Comparison of ENCODE assay signal across 8 mouse cellular contexts in genomic region chr7:126823202-126823711, GRCm38 (mm10). TPM values are rescaled to one million over a fixed set of nuclear protein-coding genes. Genes with fewer than 3 reads are reported as not detected.
A peak's percentile ranks its signal among the peaks of the same experiment; 100 is the strongest.
DNase-seq lines count a peak whose midpoint lies in the region; ATAC-seq lines count a peak whose summit lies in the region.

No protein-coding gene starts in this region.

- no peak overlapping the region for H3K9ac ChIP-seq in kidney, embryonic 15.5 days
- peak overlapping the region; percentile 86 for H3K9ac ChIP-seq in forebrain, embryonic 12.5 days
- H3K9ac ChIP-seq in liver, embryonic 13.5 days, result no peak overlapping the region

- 1% methylated on average over 16 of the region's 19 CpGs for WGBS in kidney, embryonic 15.5 days
- WGBS in forebrain, embryonic 12.5 days, result under 1% methylated on average over 16 of the region's 19 CpGs
- WGBS in liver, embryonic 13.5 days (ENCODE audit: insufficient replicate concordance), result 6% methylated on average over 18 of the region's 19 CpGs

- DNase-seq in kidney, adult 18-20 months, result no peak
- DNase-seq in cerebellum, adult 18-20 months, result peak; percentile 62 to 66
- DNase-seq in liver, embryonic 13.5 days, result no peak
- no peak for DNase-seq in layer of hippocampus, adult 11-12 months (ENCODE audit: low spot score)
- DNase-seq in kidney, adult 11 months, result no peak

- peaks cover 36% of the 10 kb centered on the region for H3K27me3 ChIP-seq in kidney, embryonic 15.5 days
- peaks cover 16% of the 10 kb centered on the region; the same call in 1 of the 2 replicates for H3K27me3 ChIP-seq in forebrain, embryonic 12.5 days
- H3K27me3 ChIP-seq in liver, embryonic 13.5 days, result peaks cover 62% of the 10 kb centered on the region

- peak overlapping the region; percentile 36 for H3K4me3 ChIP-seq in kidney, embryonic 15.5 days (replicated peaks)
- H3K4me3 ChIP-seq in forebrain, embryonic 12.5 days (replicated peaks), result peak overlapping the region; percentile 63
- H3K4me3 ChIP-seq in liver, embryonic 13.5 days (replicated peaks), result no peak overlapping the region

- peaks cover 16% of the 10 kb centered on the region for H3K4me1 ChIP-seq in kidney, embryonic 15.5 days
- H3K4me1 ChIP-seq in forebrain, embryonic 12.5 days, result peaks cover 39% of the 10 kb centered on the region
- peaks cover 3% of the 10 kb centered on the region; the same call in 1 of the 2 replicates for H3K4me1 ChIP-seq in liver, embryonic 13.5 days (replicated peaks)

- H3K9me3 ChIP-seq in kidney, embryonic 15.5 days (replicated peaks), result no peaks in the 10 kb centered on the region
- H3K9me3 ChIP-seq in forebrain, embryonic 12.5 days, result no peaks in the 10 kb centered on the region
- no peaks in the 10 kb centered on the region for H3K9me3 ChIP-seq in liver, embryonic 13.5 days (replicated peaks)

- no peaks in the 10 kb centered on the region for H3K36me3 ChIP-seq in kidney, embryonic 15.5 days
- H3K36me3 ChIP-seq in forebrain, embryonic 12.5 days (replicated peaks), result no peaks in the 10 kb centered on the region
- H3K36me3 ChIP-seq in liver, embryonic 13.5 days, result no peaks in the 10 kb centered on the region

- H3K4me2 ChIP-seq in kidney, embryonic 15.5 days, result peak overlapping the region; percentile 61
- peak overlapping the region; percentile 85 for H3K4me2 ChIP-seq in forebrain, embryonic 12.5 days
- H3K4me2 ChIP-seq in liver, embryonic 13.5 days, result peak overlapping the region; percentile 26

- no peak overlapping the region for H3K27ac ChIP-seq in kidney, embryonic 15.5 days
- peak overlapping the region; percentile 82 for H3K27ac ChIP-seq in forebrain, embryonic 12.5 days
- H3K27ac ChIP-seq in liver, embryonic 13.5 days, result no peak overlapping the region

- ATAC-seq in kidney, embryonic 15.5 days (replicated peaks; ENCODE audit: low FRiP score), result no peak; the same call in 1 of the 2 replicates
- ATAC-seq in forebrain, embryonic 12.5 days (ENCODE audit: low FRiP score), result peak; percentile 84
- no peak for ATAC-seq in liver, embryonic 13.5 days (ENCODE audit: low read depth)
- no peak for ATAC-seq in CD4-positive, CD25-positive, alpha-beta regulatory T cell, adult 4 months

RNA-seq across cellular contexts. Expression of gene 4930451I11Rik, which starts 8.2 kb away (rescaled TPM):
- not detected in 2 replicates for polyA plus RNA-seq in kidney, embryonic 15.5 days (2015; fragmentation: Nextera tagmentation; extraction: Ambion mirVana)
- polyA plus RNA-seq in forebrain, embryonic 12.5 days (2016; fragmentation: Nextera tagmentation; extraction: Ambion mirVana), result not detected in 2 replicates
- polyA plus RNA-seq in liver, embryonic 13.5 days (2015; fragmentation: Nextera tagmentation; extraction: Ambion mirVana), result not detected in 2 replicates
- polyA plus RNA-seq in CD4-positive, CD25-positive, alpha-beta regulatory T cell, adult 4 months (2017; shearing (Covaris generic)), result not detected

RNA-seq across cellular contexts. Expression of gene Doc2a, which starts 24.0 kb away (rescaled TPM):
- polyA plus RNA-seq in kidney, embryonic 15.5 days (2015; fragmentation: Nextera tagmentation; extraction: Ambion mirVana), result 6.6 and 11.4 TPM in 2 replicates
- polyA plus RNA-seq in forebrain, embryonic 12.5 days (2016; fragmentation: Nextera tagmentation; extraction: Ambion mirVana), result 5.5 and 6.6 TPM in 2 replicates
- polyA plus RNA-seq in liver, embryonic 13.5 days (2015; fragmentation: Nextera tagmentation; extraction: Ambion mirVana), result 0.12 and 0.29 TPM in 2 replicates
- polyA plus RNA-seq in CD4-positive, CD25-positive, alpha-beta regulatory T cell, adult 4 months (2017; shearing (Covaris generic)), result not detected

RNA-seq across cellular contexts. Expression of gene Fam57b, which starts 25.8 kb away (rescaled TPM):
- 0.52 and 0.54 TPM in 2 replicates for polyA plus RNA-seq in kidney, embryonic 15.5 days (2015; fragmentation: Nextera tagmentation; extraction: Ambion mirVana)
- polyA plus RNA-seq in forebrain, embryonic 12.5 days (2016; fragmentation: Nextera tagmentation; extraction: Ambion mirVana), result 16.2 and 17.6 TPM in 2 replicates
- 0.10 and 0.13 TPM in 2 replicates for polyA plus RNA-seq in liver, embryonic 13.5 days (2015; fragmentation: Nextera tagmentation; extraction: Ambion mirVana)
- not detected for polyA plus RNA-seq in CD4-positive, CD25-positive, alpha-beta regulatory T cell, adult 4 months (2017; shearing (Covaris generic))

RNA-seq across cellular contexts. Expression of gene Ppp4c, which starts 31.0 kb away (rescaled TPM):
- polyA plus RNA-seq in kidney, embryonic 15.5 days (2015; fragmentation: Nextera tagmentation; extraction: Ambion mirVana), result 257 and 272 TPM in 2 replicates
- polyA plus RNA-seq in forebrain, embryonic 12.5 days (2016; fragmentation: Nextera tagmentation; extraction: Ambion mirVana), result 310 and 320 TPM in 2 replicates
- 133 and 141 TPM in 2 replicates for polyA plus RNA-seq in liver, embryonic 13.5 days (2015; fragmentation: Nextera tagmentation; extraction: Ambion mirVana)
- polyA plus RNA-seq in CD4-positive, CD25-positive, alpha-beta regulatory T cell, adult 4 months (2017; shearing (Covaris generic)), result 100 to 1,000 TPM; 139 to 140 TPM

RNA-seq across cellular contexts. Expression of gene Hirip3, which starts 38.5 kb away (rescaled TPM):
- 36.8 and 40.1 TPM in 2 replicates for polyA plus RNA-seq in kidney, embryonic 15.5 days (2015; fragmentation: Nextera tagmentation; extraction: Ambion mirVana)
- 53.3 TPM in 2 replicates for polyA plus RNA-seq in forebrain, embryonic 12.5 days (2016; fragmentation: Nextera tagmentation; extraction: Ambion mirVana)
- 17.8 and 18.9 TPM in 2 replicates for polyA plus RNA-seq in liver, embryonic 13.5 days (2015; fragmentation: Nextera tagmentation; extraction: Ambion mirVana)
- polyA plus RNA-seq in CD4-positive, CD25-positive, alpha-beta regulatory T cell, adult 4 months (2017; shearing (Covaris generic)), result 10 to 100 TPM; 12.7 to 20.6 TPM

Comparison
In these comparisons a context has a peak if more than half of its experiments do, and no peak if none do; other contexts are left out.
1. H3K4me2 ChIP-seq: peak in every context shown above with its lines; median percentile 85 in forebrain, embryonic 12.5 days; 61 in kidney, embryonic 15.5 days; 26 in liver, embryonic 13.5 days.
2. DNase-seq: peak in cerebellum, adult 18-20 months (2 of 2); none in kidney, adult 18-20 months (single experiment), liver, embryonic 13.5 days (single experiment), layer of hippocampus, adult 11-12 months (single experiment) and kidney, adult 11 months (single experiment).
3. RNA of gene Fam57b, which starts 25.8 kb away (polyA plus RNA-seq): 16.2 to 17.6 TPM in forebrain, embryonic 12.5 days; 0.52 to 0.54 TPM in kidney, embryonic 15.5 days, 0.10 to 0.13 TPM in liver, embryonic 13.5 days and not detected in CD4-positive, CD25-positive, alpha-beta regulatory T cell, adult 4 months; every median in the first group is over 10 times any median in the second.